Mouse (Mus musculus) kidney, embryonic 15.5 days (tissue): ENCODE results near the gene Ift80. TPM values are rescaled to one million over a fixed set of nuclear protein-coding genes. Genes with fewer than 3 reads are reported as not detected.

Experiments
- ATAC-seq: fragments of 200-750 bp; cut with Nextera tagmentation; replicated peaks from 2 replicates; pipeline ENCODE4 v1.8.0; 2017; ENCODE audit warnings: moderate TSS enrichment; ENCODE audit not compliant: low FRiP score
- H3K27ac ChIP-seq: fragments of 300-500 bp; sonication (generic); 2 replicates; pipeline ENCODE4 v1.5.1; 2015; ENCODE audit warnings: mild to moderate bottlenecking, inconsistent platforms
- H3K27me3 ChIP-seq: fragments of 300-500 bp; sonication (generic); 2 replicates; pipeline ENCODE4 v1.6.1; 2015; ENCODE audit warnings: inconsistent platforms
- H3K36me3 ChIP-seq: fragments of 300-500 bp; sonication (generic); 2 replicates; pipeline ENCODE4 v1.6.1; 2015; ENCODE audit warnings: inconsistent platforms
- H3K4me1 ChIP-seq: fragments of 300-500 bp; sonication (generic); 2 replicates; pipeline ENCODE4 v1.6.1; 2015; ENCODE audit warnings: inconsistent platforms
- H3K4me2 ChIP-seq: fragments of 300-500 bp; sonication (generic); 2 replicates; pipeline ENCODE4 v1.6.1; 2015; ENCODE audit warnings: moderate library complexity, mild to moderate bottlenecking, inconsistent platforms
- H3K4me3 ChIP-seq: fragments of 300-500 bp; sonication (generic); replicated peaks from 2 replicates; pipeline ENCODE4 v1.5.1; 2015; ENCODE audit warnings: mild to moderate bottlenecking, inconsistent platforms
- H3K9ac ChIP-seq: fragments of 300-500 bp; sonication (generic); 2 replicates; pipeline ENCODE4 v1.6.1; 2015; ENCODE audit warnings: mild to moderate bottlenecking, inconsistent platforms
- H3K9me3 ChIP-seq: fragments of 300-500 bp; sonication (generic); replicated peaks from 2 replicates; pipeline ENCODE4 v1.6.1; 2016; ENCODE audit warnings: inconsistent platforms
- WGBS: fragments of 180-500 bp; shearing (Covaris S2); methylation state at CpG from one replicate; pipeline ENCODE4 v1.1.7; 2015; ENCODE audit warnings: mixed read lengths; 5-methylcytosine and 5-hydroxymethylcytosine counted together
- microRNA counts: library from miRNA; unstranded; fragments of <30 nt; microRNA quantifications from one replicate; lab custom pipeline; 2016
- microRNA-seq: library from miRNA; unstranded; fragments of <30 nt; microRNA quantifications from one replicate; pipeline ENCODE4, GENCODE M21; 2016
- polyA plus RNA-seq: library from polyadenylated mRNA; unstranded; fragments of >200 nt; fragmentation: Nextera tagmentation; extraction: Ambion mirVana; gene quantifications from 2 replicates; pipeline ENCODE4 v1.2.1, GENCODE M21; 2015

The Ift80 gene
- polyA plus RNA-seq, 1 experiment from 2014 or later = 19.4 TPM

GRCm38 (mm10) chr3:68844025-68844424 lies 160.3 kb downstream of the Ift80 start:
- no peak overlapping the region for H3K4me3 ChIP-seq
- no peaks in the 10 kb centered on the region for H3K36me3 ChIP-seq
- H3K9ac ChIP-seq = no peak overlapping the region
- ATAC-seq = no peak
- no peak overlapping the region for H3K27ac ChIP-seq
- no peak overlapping the region for H3K4me2 ChIP-seq
- 0 out of 2 replicates have a peak, but pooled peaks cover 5% of the 10 kb centered on the region for H3K4me1 ChIP-seq
- no peaks in the 10 kb centered on the region for H3K27me3 ChIP-seq
- no peaks in the 10 kb centered on the region; the same call in 1 of the 2 replicates for H3K9me3 ChIP-seq
- 87% methylated on average over 4 of the region's 4 CpGs for WGBS

MicroRNAs encoded within 50 kb of the gene (microRNA counts, 519-probe panel; counts per million panel counts)
- 4,059 counts per million, percentile 96 among the panel's probes with 10 or more counts for microRNA mmu-miR-15b (lab: Ali Mortazavi, UCI)

Small RNA genes within 50 kb of the gene (microRNA-seq; reads per million reads assigned to microRNA genes)
- gene Mir15b (1,023 reads per million, percentile 79 among the genes with 10 or more reads in this experiment), gene Mir16-2 (376 reads per million, percentile 71 among the genes with 10 or more reads in this experiment)

Other genes with a start within 250 kb of the Ift80 start
- 4.8 TPM in 2 replicates for gene 1110032F04Rik, start 135.0 kb downstream of the Ift80 start, polyA plus RNA-seq
- gene Smc4, start 168 bp upstream of the Ift80 start, polyA plus RNA-seq = 182 and 189 TPM in 2 replicates
- 123 and 139 TPM in 2 replicates for gene Trim59, start 40.2 kb upstream of the Ift80 start, polyA plus RNA-seq
- gene Kpna4, start 122.5 kb upstream of the Ift80 start, polyA plus RNA-seq = 31.2 and 36.8 TPM in 2 replicates
- gene Arl14, start 217.8 kb upstream of the Ift80 start, polyA plus RNA-seq = 0.14 and 0.26 TPM in 2 replicates